ENCODE assay signal across 24 mouse cellular contexts in the genomic region with DNA sequence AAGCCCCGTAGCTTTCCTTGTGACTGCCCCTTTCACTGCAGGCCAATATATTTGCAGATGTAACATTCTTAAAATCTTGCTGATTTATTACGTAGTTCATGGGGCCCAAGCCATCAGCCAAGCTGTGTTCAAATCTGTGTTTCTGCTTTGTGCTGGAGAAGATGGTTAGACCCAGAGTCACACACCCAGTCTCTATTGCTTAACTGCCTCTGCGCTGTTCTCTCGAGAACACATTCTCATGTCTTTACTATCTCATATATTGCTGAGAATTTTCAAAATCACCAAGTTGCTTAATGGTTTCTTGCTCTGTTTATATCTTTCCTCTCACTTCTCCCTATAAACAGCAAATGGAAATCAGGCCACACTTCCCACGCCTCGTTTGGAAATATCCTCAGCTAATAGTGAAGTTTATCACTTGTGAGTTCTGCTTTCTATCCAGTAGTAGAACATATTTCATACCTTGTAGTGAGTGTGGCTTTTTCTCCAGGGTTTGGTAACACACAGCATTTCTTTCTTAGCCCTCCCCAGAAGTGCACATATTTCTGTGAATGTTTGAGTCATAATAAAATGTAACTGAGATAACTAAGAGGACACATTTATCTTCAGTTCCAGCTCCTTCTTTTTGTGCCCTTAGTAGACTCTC. TPM values are rescaled to one million over a fixed set of nuclear protein-coding genes. Genes with fewer than 3 reads are reported as not detected.
A peak's percentile ranks its signal among the peaks of the same experiment; 100 is the strongest.
DNase-seq lines count a peak whose midpoint lies in the region; ATAC-seq and TF ChIP-seq lines count a peak whose summit lies in the region.
"Had no signal": no experiment of that assay in that cellular context is flagged by ENCODE, and none has a peak within 500 bp of the region (broad histone marks: within the 10 kb centered on the region; RNA-seq: fewer than 3 reads in every experiment).

No protein-coding gene starts in this region.

- WGBS in intestine, embryonic 16.5 days = 58% methylated on average over 6 of the region's 6 CpGs
- WGBS in intestine, postnatal 0 days = 56% methylated on average over 6 of the region's 6 CpGs
- 51% methylated on average over 6 of the region's 6 CpGs for WGBS in lung, postnatal 0 days
- 87% methylated on average over 6 of the region's 6 CpGs for WGBS in forebrain, postnatal 0 days
- 82% methylated on average over 6 of the region's 6 CpGs for WGBS in hindbrain, postnatal 0 days

- peak overlapping the region; percentile 27; the same call in 1 of the 2 replicates for H3K27ac ChIP-seq in intestine, embryonic 16.5 days (ENCODE audit: low read length)
- H3K27ac ChIP-seq in intestine, postnatal 0 days (ENCODE audit: low read depth, low read length) = no peak overlapping the region
- peak overlapping the region; percentile 66; the same call in 1 of the 2 replicates for H3K27ac ChIP-seq in lung, postnatal 0 days (ENCODE audit: low read length)
- H3K27ac ChIP-seq in forebrain, postnatal 0 days (ENCODE audit: low read depth, low read length) = no peak overlapping the region
- no peak overlapping the region for H3K27ac ChIP-seq in hindbrain, postnatal 0 days
- H3K27ac ChIP-seq: embryonic facial prominence, embryonic 13.5 days; forebrain, embryonic 13.5 days; heart, adult 2 months; heart, embryonic 13.5 days; hindbrain, embryonic 10.5 days; hindbrain, embryonic 14.5 days had no signal

- 0 out of 2 replicates have a peak, but pooled peaks have one; percentile 38 for ATAC-seq in intestine, embryonic 16.5 days
- ATAC-seq in intestine, postnatal 0 days = no peak
- ATAC-seq in lung, postnatal 0 days = peak; percentile 72
- ATAC-seq in forebrain, postnatal 0 days = no peak
- ATAC-seq in hindbrain, postnatal 0 days = no peak
- ATAC-seq: forebrain, embryonic 13.5 days had no signal

- peak; percentile 90 for DNase-seq in heart, adult 11 months
- DNase-seq in heart, postnatal 10 days = no peak
- peak; percentile 88 for DNase-seq in lung, postnatal 0 days (ENCODE audit: low spot score)
- DNase-seq in lung, postnatal 14 days = no peak
- no peak for DNase-seq in forebrain, postnatal 0 days
- DNase-seq in hindbrain, postnatal 0 days (ENCODE audit: low spot score) = no peak
- DNase-seq: adrenal gland, postnatal 14 days; cerebellum, adult 18-20 months; cerebellum, adult 9-11 months; cerebellum, postnatal 36 days; gastrocnemius, postnatal 10 days; heart, adult 2 months; heart, postnatal 14 days had no signal

- no peak overlapping the region for H3K4me2 ChIP-seq in intestine, embryonic 16.5 days (ENCODE audit: low read depth, low read length)
- H3K4me2 ChIP-seq in intestine, postnatal 0 days (replicated peaks; ENCODE audit: low read depth) = no peak overlapping the region
- H3K4me2 ChIP-seq in lung, postnatal 0 days (replicated peaks; ENCODE audit: low read depth, low read length) = no peak overlapping the region
- H3K4me2 ChIP-seq in forebrain, postnatal 0 days (ENCODE audit: low read depth) = no peak overlapping the region
- H3K4me2 ChIP-seq in hindbrain, postnatal 0 days (ENCODE audit: low read depth, low read length) = no peak overlapping the region
- H3K4me2 ChIP-seq: embryonic facial prominence, embryonic 13.5 days; forebrain, embryonic 13.5 days; heart, embryonic 13.5 days; hindbrain, embryonic 14.5 days had no signal

- TF ChIP-seq EP300 in lung, postnatal 0 days (IDR thresholded peaks at IDR 0.05) = peak; percentile 66

- no peaks in the 10 kb centered on the region for H3K27me3 ChIP-seq in intestine, embryonic 16.5 days (replicated peaks; ENCODE audit: control insufficient read depth, insufficient read depth, low read length)
- no peaks in the 10 kb centered on the region for H3K27me3 ChIP-seq in intestine, postnatal 0 days (replicated peaks; ENCODE audit: control insufficient read depth, insufficient read depth, low read length)
- no peaks in the 10 kb centered on the region for H3K27me3 ChIP-seq in lung, postnatal 0 days (replicated peaks; ENCODE audit: insufficient read depth, low read length)
- no peaks in the 10 kb centered on the region for H3K27me3 ChIP-seq in forebrain, postnatal 0 days (ENCODE audit: insufficient read depth, low read length)
- H3K27me3 ChIP-seq in hindbrain, postnatal 0 days (ENCODE audit: insufficient read depth, low read length) = no peaks in the 10 kb centered on the region
- H3K27me3 ChIP-seq: embryonic facial prominence, embryonic 13.5 days; forebrain, embryonic 13.5 days; heart, embryonic 13.5 days had no signal

- 0 out of 2 replicates have a peak, but pooled peaks cover 4% of the 10 kb centered on the region for H3K4me1 ChIP-seq in intestine, embryonic 16.5 days (ENCODE audit: control insufficient read depth, insufficient read depth, low read length)
- H3K4me1 ChIP-seq in intestine, postnatal 0 days (replicated peaks; ENCODE audit: control insufficient read depth, insufficient read depth, low read length) = no peaks in the 10 kb centered on the region
- no peaks in the 10 kb centered on the region for H3K4me1 ChIP-seq in lung, postnatal 0 days (ENCODE audit: insufficient read depth, low read depth, low read length)
- no peaks in the 10 kb centered on the region for H3K4me1 ChIP-seq in forebrain, postnatal 0 days (ENCODE audit: insufficient read depth)
- H3K4me1 ChIP-seq in hindbrain, postnatal 0 days (ENCODE audit: insufficient read depth, low read length) = no peaks in the 10 kb centered on the region; the same call in 1 of the 2 replicates
- H3K4me1 ChIP-seq: forebrain, embryonic 13.5 days had no signal

- H3K9ac ChIP-seq in intestine, embryonic 16.5 days (ENCODE audit: low read depth, low read length) = no peak overlapping the region
- no peak overlapping the region for H3K9ac ChIP-seq in intestine, postnatal 0 days (ENCODE audit: low read depth, low read length)
- no peak overlapping the region for H3K9ac ChIP-seq in lung, postnatal 0 days (replicated peaks; ENCODE audit: low read depth)
- no peak overlapping the region for H3K9ac ChIP-seq in forebrain, postnatal 0 days
- no peak overlapping the region for H3K9ac ChIP-seq in hindbrain, postnatal 0 days (replicated peaks; ENCODE audit: low read length)
- H3K9ac ChIP-seq: embryonic facial prominence, embryonic 13.5 days; forebrain, embryonic 13.5 days; heart, embryonic 13.5 days; hindbrain, embryonic 14.5 days had no signal

- no peak overlapping the region for H3K4me3 ChIP-seq in intestine, embryonic 16.5 days (ENCODE audit: low read length)
- no peak overlapping the region for H3K4me3 ChIP-seq in intestine, postnatal 0 days (ENCODE audit: low read depth, low read length)
- H3K4me3 ChIP-seq in lung, postnatal 0 days (ENCODE audit: low read depth, low read length) = no peak overlapping the region
- H3K4me3 ChIP-seq in forebrain, postnatal 0 days (ENCODE audit: low read depth, low read length) = no peak overlapping the region
- H3K4me3 ChIP-seq in hindbrain, postnatal 0 days (ENCODE audit: low read length) = no peak overlapping the region
- H3K4me3 ChIP-seq: embryonic facial prominence, embryonic 13.5 days; forebrain, embryonic 13.5 days; heart, adult 2 months; heart, embryonic 13.5 days; hindbrain, embryonic 10.5 days had no signal

- TF ChIP-seq CTCF in intestine, postnatal 0 days (IDR thresholded peaks at IDR 0.05; ENCODE audit: low read depth) = no peak
- no peak for TF ChIP-seq CTCF in lung, postnatal 0 days (IDR thresholded peaks at IDR 0.05)
- no peak for TF ChIP-seq CTCF in forebrain, postnatal 0 days (IDR thresholded peaks at IDR 0.05; ENCODE audit: low read depth)
- no peak for TF ChIP-seq CTCF in hindbrain, postnatal 0 days (IDR thresholded peaks at IDR 0.05; ENCODE audit: low read depth)

- intact Hi-C loops in heart, postnatal 10 days (cut with DNase I) = no loop called here

- H3K9me3 ChIP-seq in intestine, embryonic 16.5 days (ENCODE audit: control insufficient read depth, low read length) = no peaks in the 10 kb centered on the region
- H3K9me3 ChIP-seq in intestine, postnatal 0 days (ENCODE audit: control insufficient read depth) = no peaks in the 10 kb centered on the region
- H3K9me3 ChIP-seq in lung, postnatal 0 days (ENCODE audit: low read length) = no peaks in the 10 kb centered on the region
- no peaks in the 10 kb centered on the region for H3K9me3 ChIP-seq in forebrain, postnatal 0 days (ENCODE audit: low read length)
- no peaks in the 10 kb centered on the region for H3K9me3 ChIP-seq in hindbrain, postnatal 0 days (ENCODE audit: low read length)
- H3K9me3 ChIP-seq: embryonic facial prominence, embryonic 13.5 days; forebrain, embryonic 13.5 days; heart, embryonic 13.5 days; hindbrain, embryonic 10.5 days had no signal

- H3K36me3 ChIP-seq in intestine, embryonic 16.5 days (ENCODE audit: control insufficient read depth, insufficient read depth, low read length) = no peaks in the 10 kb centered on the region
- H3K36me3 ChIP-seq in intestine, postnatal 0 days (ENCODE audit: control insufficient read depth, insufficient read depth) = no peaks in the 10 kb centered on the region
- no peaks in the 10 kb centered on the region for H3K36me3 ChIP-seq in lung, postnatal 0 days (ENCODE audit: insufficient read depth, low read length)
- no peaks in the 10 kb centered on the region for H3K36me3 ChIP-seq in forebrain, postnatal 0 days (ENCODE audit: insufficient read depth)
- H3K36me3 ChIP-seq in hindbrain, postnatal 0 days (ENCODE audit: insufficient read depth, low read length) = no peaks in the 10 kb centered on the region
- H3K36me3 ChIP-seq: embryonic facial prominence, embryonic 13.5 days; heart, embryonic 13.5 days; hindbrain, embryonic 10.5 days had no signal

RNA-seq across cellular contexts. Expression of a gene that starts 10.6 kb away (rescaled TPM):
- 100 to 1,000 TPM; 372 to 394 TPM for total RNA-seq in heart, postnatal 10 days (2021)
- 191 and 194 TPM in 2 replicates for polyA plus RNA-seq in intestine, embryonic 16.5 days (2015; fragmentation: Nextera tagmentation; extraction: Ambion mirVana)
- 158 and 165 TPM in 2 replicates for polyA plus RNA-seq in intestine, postnatal 0 days (2015; fragmentation: Nextera tagmentation; extraction: Ambion mirVana)
- 285 and 301 TPM in 2 replicates for polyA plus RNA-seq in lung, postnatal 0 days (2015; fragmentation: Nextera tagmentation; extraction: Ambion mirVana)
- total RNA-seq in forebrain, postnatal 0 days (2014; rRNA removed) = 342 and 344 TPM in 2 replicates
- polyA plus RNA-seq in forebrain, postnatal 0 days (2015; fragmentation: Nextera tagmentation; extraction: Ambion mirVana) = 239 and 282 TPM in 2 replicates
- 660 and 723 TPM in 2 replicates for total RNA-seq in hindbrain, postnatal 0 days (2014; rRNA removed)
- polyA plus RNA-seq in hindbrain, postnatal 0 days (2015; fragmentation: Nextera tagmentation; extraction: Ambion mirVana) = 782 and 913 TPM in 2 replicates
- total RNA-seq: MEL had no signal
- polyA plus RNA-seq: C2C12 had no signal

RNA-seq across cellular contexts. Expression of a gene that starts 46.4 kb away (rescaled TPM):
- not detected for total RNA-seq in heart, postnatal 10 days (2021)
- not detected in 2 replicates for polyA plus RNA-seq in intestine, embryonic 16.5 days (2015; fragmentation: Nextera tagmentation; extraction: Ambion mirVana)
- polyA plus RNA-seq in intestine, postnatal 0 days (2015; fragmentation: Nextera tagmentation; extraction: Ambion mirVana) = not detected in 2 replicates
- polyA plus RNA-seq in lung, postnatal 0 days (2015; fragmentation: Nextera tagmentation; extraction: Ambion mirVana) = 0.02 TPM in 1 of 2 replicates, not detected in the other
- total RNA-seq in forebrain, postnatal 0 days (2014; rRNA removed) = not detected in 2 replicates
- polyA plus RNA-seq in forebrain, postnatal 0 days (2015; fragmentation: Nextera tagmentation; extraction: Ambion mirVana) = not detected in 2 replicates
- not detected in 2 replicates for total RNA-seq in hindbrain, postnatal 0 days (2014; rRNA removed)
- polyA plus RNA-seq in hindbrain, postnatal 0 days (2015; fragmentation: Nextera tagmentation; extraction: Ambion mirVana) = not detected in 2 replicates
- total RNA-seq: adrenal gland, adult 18-20 months; adrenal gland, postnatal 14 days; gastrocnemius, postnatal 10 days; gastrocnemius, postnatal 4 days; heart, adult 2 months; heart, postnatal 14 days; MEL had no signal
- polyA plus RNA-seq: C2C12; forebrain, embryonic 13.5 days; heart, adult 2 months; heart, embryonic 13.5 days; hindbrain, embryonic 10.5 days; hindbrain, embryonic 14.5 days had no signal

RNA-seq across cellular contexts. Expression of a gene that starts 46.7 kb away (rescaled TPM):
- total RNA-seq in heart, postnatal 10 days (2021) = not detected
- polyA plus RNA-seq in intestine, embryonic 16.5 days (2015; fragmentation: Nextera tagmentation; extraction: Ambion mirVana) = not detected in 2 replicates
- polyA plus RNA-seq in intestine, postnatal 0 days (2015; fragmentation: Nextera tagmentation; extraction: Ambion mirVana) = 1.1 and 1.5 TPM in 2 replicates
- polyA plus RNA-seq in lung, postnatal 0 days (2015; fragmentation: Nextera tagmentation; extraction: Ambion mirVana) = not detected in 2 replicates
- total RNA-seq in forebrain, postnatal 0 days (2014; rRNA removed) = not detected in 2 replicates
- polyA plus RNA-seq in forebrain, postnatal 0 days (2015; fragmentation: Nextera tagmentation; extraction: Ambion mirVana) = 0.52 and 1.1 TPM in 2 replicates
- 0.58 TPM in 1 of 2 replicates, not detected in the other for total RNA-seq in hindbrain, postnatal 0 days (2014; rRNA removed)
- 0.61 TPM in 1 of 2 replicates, not detected in the other for polyA plus RNA-seq in hindbrain, postnatal 0 days (2015; fragmentation: Nextera tagmentation; extraction: Ambion mirVana)
- total RNA-seq: adrenal gland, adult 18-20 months; adrenal gland, postnatal 14 days; gastrocnemius, postnatal 10 days; gastrocnemius, postnatal 4 days; heart, adult 2 months; heart, postnatal 14 days; MEL had no signal
- polyA plus RNA-seq: C2C12; embryonic facial prominence, embryonic 13.5 days; forebrain, embryonic 13.5 days; heart, adult 2 months; heart, embryonic 13.5 days; hindbrain, embryonic 10.5 days; hindbrain, embryonic 14.5 days had no signal

Comparison
In these comparisons a context has a peak if more than half of its experiments do, and no peak if none do; other contexts are left out.
1. DNase-seq: peak in heart, adult 11 months (single experiment) and lung, postnatal 0 days (single experiment); none in heart, postnatal 10 days (0 of 2), lung, postnatal 14 days (single experiment), forebrain, postnatal 0 days (single experiment) and hindbrain, postnatal 0 days (single experiment).
2. ATAC-seq: peak in intestine, embryonic 16.5 days (single experiment) and lung, postnatal 0 days (single experiment); none in intestine, postnatal 0 days (single experiment), forebrain, postnatal 0 days (single experiment) and hindbrain, postnatal 0 days (single experiment).
3. H3K27ac ChIP-seq: peak in intestine, embryonic 16.5 days (single experiment) and lung, postnatal 0 days (single experiment); none in intestine, postnatal 0 days (single experiment), forebrain, postnatal 0 days (single experiment) and hindbrain, postnatal 0 days (single experiment).